In genomic region chr11:84724080-84724479, GRCm38 (mm10) we compare ENCODE assay signal across 8 mouse cellular contexts.
DNase-seq lines count a peak whose midpoint lies in the region; ATAC-seq and TF ChIP-seq lines count a peak whose summit lies in the region.

No protein-coding gene starts in this region.

- no peaks in the 10 kb centered on the region for H3K79me2 ChIP-seq in myocyte (ENCODE audit: control insufficient read depth, insufficient read depth)

- intact Hi-C loops in left cerebral cortex, adult 2 months (cut with DNase I): loop anchor here (1.0 kb wide), 1 partner anchor 70 kb away; no protein-coding TSS in a partner anchor

- H3K4me1 ChIP-seq in forebrain, embryonic 12.5 days: peaks cover 20% of the 10 kb centered on the region; the same call in 1 of the 2 replicates

- 4% methylated on average over 18 of the region's 18 CpGs for WGBS in forebrain, embryonic 12.5 days

- H3ac ChIP-seq in myocyte (ENCODE audit: control insufficient read depth, insufficient read length): no peak overlapping the region

- peak; percentile 50 for TF ChIP-seq CTCF in brain, embryonic 14.5 days (IDR thresholded peaks at IDR 0.05; ENCODE audit: borderline replicate concordance, extremely low read depth, insufficient read depth, insufficient read length)
- TF ChIP-seq CTCF in left cerebral cortex, adult 2 months (IDR thresholded peaks at IDR 0.05): peak; percentile 42

- peaks cover 63% of the 10 kb centered on the region for H3K27me3 ChIP-seq in forebrain, embryonic 12.5 days
- peaks cover 16% of the 10 kb centered on the region for H3K27me3 ChIP-seq in myocyte (ENCODE audit: control insufficient read depth, insufficient read depth, insufficient read length)

- 0 out of 2 replicates have a peak, but pooled peaks have one; percentile 23 for ATAC-seq in forebrain, embryonic 12.5 days (ENCODE audit: low FRiP score)

- DNase-seq in layer of hippocampus, adult 9-11 months: peak; percentile 12
- DNase-seq in layer of hippocampus, adult 11-12 months (ENCODE audit: low spot score): no peak
- DNase-seq in brain, embryonic 14.5 days (ENCODE audit: low read depth): peak; percentile 74
- DNase-seq in left cerebral cortex, adult 2 months (ENCODE audit: extremely low spot score in 1 of 2, low spot score in 2 of 2): peak; percentile 18 to 29
- DNase-seq in thymus, postnatal 25 days: no peak
- no peak for DNase-seq in spleen, adult 12 weeks (ENCODE audit: low spot score)

- no peak overlapping the region for H3K27ac ChIP-seq in forebrain, embryonic 12.5 days
- no peak overlapping the region for H3K27ac ChIP-seq in left cerebral cortex, adult 2 months

- no peaks in the 10 kb centered on the region for H3K9me3 ChIP-seq in forebrain, embryonic 12.5 days

- H3K4me3 ChIP-seq in forebrain, embryonic 12.5 days (replicated peaks): no peak overlapping the region
- H3K4me3 ChIP-seq in left cerebral cortex, adult 2 months: no peak overlapping the region
- H3K4me3 ChIP-seq in myocyte: no peak overlapping the region

- H3K9ac ChIP-seq in forebrain, embryonic 12.5 days: no peak overlapping the region

- no peaks in the 10 kb centered on the region for H3K36me3 ChIP-seq in forebrain, embryonic 12.5 days (replicated peaks)
- no peaks in the 10 kb centered on the region for H3K36me3 ChIP-seq in myocyte (ENCODE audit: control insufficient read depth, insufficient read depth)

- TF ChIP-seq POLR2A in brain, embryonic 14.5 days (IDR thresholded peaks at IDR 0.05; ENCODE audit: borderline replicate concordance, extremely low read depth, insufficient read depth, insufficient read length, poor library complexity, severe bottlenecking): no peak
- no peak for TF ChIP-seq POLR2A in myocyte (IDR thresholded peaks at IDR 0.05; ENCODE audit: insufficient read length, low read depth)

- H3K4me2 ChIP-seq in forebrain, embryonic 12.5 days: no peak overlapping the region
- no peak overlapping the region for H3K4me2 ChIP-seq in myocyte (ENCODE audit: low read depth)

TF ChIP-seq in myocyte, 11 proteins besides CTCF, POLR2A, EP300 and RAD21:
- TF ChIP-seq REST (IDR thresholded peaks at IDR 0.05; ENCODE audit: insufficient read depth, insufficient read length) (peak; percentile 74), USF1 (IDR thresholded peaks at IDR 0.05; ENCODE audit: low read depth) (no peak)
TF ChIP-seq in myocyte: peak in this region for 1.

Comparison
In these comparisons a context has a peak if more than half of its experiments do, and no peak if none do; other contexts are left out.
1. DNase-seq: peak in layer of hippocampus, adult 9-11 months (single experiment), brain, embryonic 14.5 days (single experiment) and left cerebral cortex, adult 2 months (2 of 2); none in layer of hippocampus, adult 11-12 months (single experiment), thymus, postnatal 25 days (single experiment) and spleen, adult 12 weeks (single experiment).